Mouse (Mus musculus): ENCODE results near the gene Taar7b. TPM values are rescaled to one million over a fixed set of nuclear protein-coding genes. Genes with fewer than 3 reads are reported as not detected.

Gene Taar7b
- polyA plus RNA-seq (2014; fragmentation: Illumina TruSeq; extraction: RNeasy Lipid Tissue Mini Kit (QIAGEN cat#74804); ENCODE audit: low read depth, low replicate concordance), result not detected

GRCm38 (mm10) chr10:23999639-24000038 is at the start of gene Taar7b:
Taar7b (plus strand) TSS chr10:23999939.

GRCm38 (mm10) chr10:23960444-23960915 is 39.3 kb upstream of the Taar7b start, which contains the start of gene Taar4:
Taar4 (plus strand) TSS chr10:23960494.

GRCm38 (mm10) chr10:23970656-23971165 is 29.0 kb upstream of the Taar7b start, which contains the start of gene Taar5:
Taar5 (plus strand) TSS chr10:23970706.

GRCm38 (mm10) chr10:23985546-23985945 is 14.2 kb upstream of the Taar7b start, which contains the start of gene Taar6:
Taar6 (minus strand) TSS chr10:23985646.

GRCm38 (mm10) chr10:23993381-23993780 is 6.4 kb upstream of the Taar7b start, which contains the start of gene Taar7a:
Taar7a (minus strand) TSS chr10:23993481.

GRCm38 (mm10) chr10:24026922-24027321 is 27.2 kb downstream of the Taar7b start, which contains the start of gene Taar7d:
Taar7d (plus strand) TSS chr10:24027222.

GRCm38 (mm10) chr10:24037314-24037713 is 37.6 kb downstream of the Taar7b start, which contains the start of gene Taar7e:
Taar7e (plus strand) TSS chr10:24037614.

GRCm38 (mm10) chr10:24049210-24049609 is 49.5 kb downstream of the Taar7b start, which contains the start of gene Taar7f:
Taar7f (plus strand) TSS chr10:24049510.

Other genes starting within 250 kb of the Taar7b start
- 1,727 TPM for gene Rps12, start 212.7 kb upstream of the Taar7b start, polyA plus RNA-seq (2014; fragmentation: Illumina TruSeq; extraction: RNeasy Lipid Tissue Mini Kit (QIAGEN cat#74804); ENCODE audit: low read depth, low replicate concordance)
- gene Slc18b1, start 203.0 kb upstream of the Taar7b start, polyA plus RNA-seq (2014; fragmentation: Illumina TruSeq; extraction: RNeasy Lipid Tissue Mini Kit (QIAGEN cat#74804); ENCODE audit: low read depth, low replicate concordance), result 25.1 TPM
- 15.5 TPM for gene Vnn3, start 148.5 kb upstream of the Taar7b start, polyA plus RNA-seq (2014; fragmentation: Illumina TruSeq; extraction: RNeasy Lipid Tissue Mini Kit (QIAGEN cat#74804); ENCODE audit: low read depth, low replicate concordance)
- 5.6 TPM for gene Vnn1, start 105.3 kb upstream of the Taar7b start, polyA plus RNA-seq (2014; fragmentation: Illumina TruSeq; extraction: RNeasy Lipid Tissue Mini Kit (QIAGEN cat#74804); ENCODE audit: low read depth, low replicate concordance)
- gene Taar1, start 79.6 kb upstream of the Taar7b start, polyA plus RNA-seq (2014; fragmentation: Illumina TruSeq; extraction: RNeasy Lipid Tissue Mini Kit (QIAGEN cat#74804); ENCODE audit: low read depth, low replicate concordance), result not detected
- gene Taar2, start 61.4 kb upstream of the Taar7b start, polyA plus RNA-seq (2014; fragmentation: Illumina TruSeq; extraction: RNeasy Lipid Tissue Mini Kit (QIAGEN cat#74804); ENCODE audit: low read depth, low replicate concordance), result not detected
- gene Taar3, start 50.4 kb upstream of the Taar7b start, polyA plus RNA-seq (2014; fragmentation: Illumina TruSeq; extraction: RNeasy Lipid Tissue Mini Kit (QIAGEN cat#74804); ENCODE audit: low read depth, low replicate concordance), result not detected
- gene Taar4, start 39.4 kb upstream of the Taar7b start, polyA plus RNA-seq (2014; fragmentation: Illumina TruSeq; extraction: RNeasy Lipid Tissue Mini Kit (QIAGEN cat#74804); ENCODE audit: low read depth, low replicate concordance), result not detected
- gene Taar5, start 29.2 kb upstream of the Taar7b start, polyA plus RNA-seq (2014; fragmentation: Illumina TruSeq; extraction: RNeasy Lipid Tissue Mini Kit (QIAGEN cat#74804); ENCODE audit: low read depth, low replicate concordance), result not detected
- gene Taar6, start 14.3 kb upstream of the Taar7b start, polyA plus RNA-seq (2014; fragmentation: Illumina TruSeq; extraction: RNeasy Lipid Tissue Mini Kit (QIAGEN cat#74804); ENCODE audit: low read depth, low replicate concordance), result not detected
- not detected for gene Taar7a, start 6.5 kb upstream of the Taar7b start, polyA plus RNA-seq (2014; fragmentation: Illumina TruSeq; extraction: RNeasy Lipid Tissue Mini Kit (QIAGEN cat#74804); ENCODE audit: low read depth, low replicate concordance)
- gene Taar7d, start 27.3 kb downstream of the Taar7b start, polyA plus RNA-seq (2014; fragmentation: Illumina TruSeq; extraction: RNeasy Lipid Tissue Mini Kit (QIAGEN cat#74804); ENCODE audit: low read depth, low replicate concordance), result not detected
- gene Taar7e, start 37.7 kb downstream of the Taar7b start, polyA plus RNA-seq (2014; fragmentation: Illumina TruSeq; extraction: RNeasy Lipid Tissue Mini Kit (QIAGEN cat#74804); ENCODE audit: low read depth, low replicate concordance), result not detected
- gene Taar7f, start 49.6 kb downstream of the Taar7b start, polyA plus RNA-seq (2014; fragmentation: Illumina TruSeq; extraction: RNeasy Lipid Tissue Mini Kit (QIAGEN cat#74804); ENCODE audit: low read depth, low replicate concordance), result not detected
- not detected for gene Taar8a, start 76.6 kb downstream of the Taar7b start, polyA plus RNA-seq (2014; fragmentation: Illumina TruSeq; extraction: RNeasy Lipid Tissue Mini Kit (QIAGEN cat#74804); ENCODE audit: low read depth, low replicate concordance)
- gene Taar8b, start 92.4 kb downstream of the Taar7b start, polyA plus RNA-seq (2014; fragmentation: Illumina TruSeq; extraction: RNeasy Lipid Tissue Mini Kit (QIAGEN cat#74804); ENCODE audit: low read depth, low replicate concordance), result not detected
- gene Taar8c, start 102.0 kb downstream of the Taar7b start, polyA plus RNA-seq (2014; fragmentation: Illumina TruSeq; extraction: RNeasy Lipid Tissue Mini Kit (QIAGEN cat#74804); ENCODE audit: low read depth, low replicate concordance), result not detected
- not detected for gene Taar9, start 109.6 kb downstream of the Taar7b start, polyA plus RNA-seq (2014; fragmentation: Illumina TruSeq; extraction: RNeasy Lipid Tissue Mini Kit (QIAGEN cat#74804); ENCODE audit: low read depth, low replicate concordance)
- gene Stx7, start 149.4 kb downstream of the Taar7b start, polyA plus RNA-seq (2014; fragmentation: Illumina TruSeq; extraction: RNeasy Lipid Tissue Mini Kit (QIAGEN cat#74804); ENCODE audit: low read depth, low replicate concordance), result 106 TPM
- gene Moxd1, start 223.6 kb downstream of the Taar7b start, polyA plus RNA-seq (2014; fragmentation: Illumina TruSeq; extraction: RNeasy Lipid Tissue Mini Kit (QIAGEN cat#74804); ENCODE audit: low read depth, low replicate concordance), result 3.6 TPM

All from adipose tissue, adult 10 weeks (tissue).